Mouse (Mus musculus) spleen, adult 18-20 months (tissue): ENCODE measurements around the gene Por.

Experiments used
- DNase-seq, 2 experiments: peaks; one replicate each; pipeline ENCODE4 v3.0.0; 2022; ENCODE audit warnings: mixed read lengths in 2 of 2

Por gene

DNA sequence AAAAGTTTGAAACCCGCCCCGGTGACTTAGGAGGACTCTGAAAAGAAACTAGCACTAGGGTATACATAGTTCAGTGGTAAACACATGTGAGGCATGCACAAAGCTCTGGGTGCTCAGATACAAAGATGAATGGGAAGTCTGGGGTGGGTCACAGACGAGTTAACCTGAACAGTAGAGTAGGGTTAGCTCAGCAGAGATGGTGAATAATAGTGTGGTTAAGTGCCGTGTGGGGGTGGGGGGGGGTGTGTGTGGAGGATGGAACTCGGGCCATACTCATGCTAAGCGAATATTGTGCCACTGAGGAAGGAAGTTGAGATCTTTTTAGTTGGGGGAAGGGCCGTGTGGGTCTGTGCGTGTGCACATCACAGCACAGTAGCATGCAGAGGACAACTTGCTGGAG, 110.5 kb downstream of the Por start:
- DNase-seq = no peak

- DNase-seq = no peak
Measured at GRCm38 (mm10) chr5:135782901-135783300, 113.1 kb downstream of the Por start.
